Mouse (Mus musculus): ENCODE results near the gene Rad23b. TPM values are rescaled to one million over a fixed set of nuclear protein-coding genes. Genes with fewer than 3 reads are reported as not detected.

Gene Rad23b
- polyA plus RNA-seq, 1 experiment from 2014 or later: 53.4 TPM

GRCm38 (mm10) chr4:55351037-55351436 is 1.2 kb downstream of the Rad23b start:
- H3K4me2 ChIP-seq (replicated peaks; ENCODE audit: low read depth): peak overlapping the region; percentile 76
- no peak overlapping the region for H3K27ac ChIP-seq (ENCODE audit: low read depth, low read length)
- no peak for ATAC-seq
- H3K9me3 ChIP-seq (ENCODE audit: control insufficient read depth): no peaks in the 10 kb centered on the region
- no peak for TF ChIP-seq CTCF (IDR thresholded peaks at IDR 0.05; ENCODE audit: low read depth)
- H3K36me3 ChIP-seq (ENCODE audit: control insufficient read depth, insufficient read depth): no peaks in the 10 kb centered on the region
- H3K9ac ChIP-seq (ENCODE audit: low read depth, low read length): peak overlapping the region; percentile 92
- H3K27me3 ChIP-seq (replicated peaks; ENCODE audit: control insufficient read depth, insufficient read depth, low read length): no peaks in the 10 kb centered on the region
- WGBS: 9% methylated on average over 12 of the region's 12 CpGs
- peak overlapping the region; percentile 97 for H3K4me3 ChIP-seq (ENCODE audit: low read depth, low read length)
- H3K4me1 ChIP-seq (replicated peaks; ENCODE audit: control insufficient read depth, insufficient read depth, low read length): no peaks in the 10 kb centered on the region; the same call in 1 of the 2 replicates

- Histone ChIP-seq H3K4me1 (replicated peaks; ENCODE audit: control insufficient read depth, insufficient read depth, low read length) (no peaks in the 10 kb centered on the region; the same call in 1 of the 2 replicates), H3K27me3 (replicated peaks; ENCODE audit: control insufficient read depth, insufficient read depth, low read length) (no peaks in the 10 kb centered on the region), H3K4me2 (replicated peaks; ENCODE audit: low read depth) (peak overlapping the region; percentile 76; the same call in 1 of the 2 replicates), H3K36me3 (ENCODE audit: control insufficient read depth, insufficient read depth) (no peaks in the 10 kb centered on the region; the same call in 1 of the 2 replicates), H3K27ac (ENCODE audit: low read depth, low read length) (no peak overlapping the region), H3K9ac (ENCODE audit: low read depth, low read length) (no peak overlapping the region), H3K4me3 (ENCODE audit: low read depth, low read length) (no peak overlapping the region), H3K9me3 (ENCODE audit: control insufficient read depth) (no peaks in the 10 kb centered on the region)
- ATAC-seq: no peak
- TF ChIP-seq CTCF (IDR thresholded peaks at IDR 0.05; ENCODE audit: low read depth): no peak
Observed at GRCm38 (mm10) chr4:55351860-55352259, 2.0 kb downstream of the Rad23b start.

- peaks cover 3% of the 10 kb centered on the region; the same call in 1 of the 2 replicates for H3K36me3 ChIP-seq (ENCODE audit: control insufficient read depth, insufficient read depth)
- H3K4me2 ChIP-seq (replicated peaks; ENCODE audit: low read depth): no peak overlapping the region
- H3K4me1 ChIP-seq (replicated peaks; ENCODE audit: control insufficient read depth, insufficient read depth, low read length): no peaks in the 10 kb centered on the region; the same call in 1 of the 2 replicates
- no peaks in the 10 kb centered on the region for H3K9me3 ChIP-seq (ENCODE audit: control insufficient read depth)
- ATAC-seq: no peak
- H3K4me3 ChIP-seq (ENCODE audit: low read depth, low read length): no peak overlapping the region
- no peak for TF ChIP-seq CTCF (IDR thresholded peaks at IDR 0.05; ENCODE audit: low read depth)
- no peak overlapping the region for H3K27ac ChIP-seq (ENCODE audit: low read depth, low read length)
- WGBS: 91% methylated on average over 1 of the region's 1 CpGs
- no peaks in the 10 kb centered on the region for H3K27me3 ChIP-seq (replicated peaks; ENCODE audit: control insufficient read depth, insufficient read depth, low read length)
- H3K9ac ChIP-seq (ENCODE audit: low read depth, low read length): no peak overlapping the region
Observed at GRCm38 (mm10) chr4:55354038-55354437, 4.2 kb downstream of the Rad23b start.

- Histone ChIP-seq H3K9me3 (ENCODE audit: control insufficient read depth) (no peaks in the 10 kb centered on the region), H3K27me3 (replicated peaks; ENCODE audit: control insufficient read depth, insufficient read depth, low read length) (no peaks in the 10 kb centered on the region), H3K4me2 (replicated peaks; ENCODE audit: low read depth) (no peak overlapping the region), H3K9ac (ENCODE audit: low read depth, low read length) (no peak overlapping the region), H3K27ac (ENCODE audit: low read depth, low read length) (no peak overlapping the region), H3K4me1 (replicated peaks; ENCODE audit: control insufficient read depth, insufficient read depth, low read length) (no peaks in the 10 kb centered on the region; the same call in 1 of the 2 replicates), H3K36me3 (ENCODE audit: control insufficient read depth, insufficient read depth) (peaks cover 3% of the 10 kb centered on the region; the same call in 1 of the 2 replicates), H3K4me3 (ENCODE audit: low read depth, low read length) (no peak overlapping the region)
- 77% methylated on average over 1 of the region's 1 CpGs for WGBS
- ATAC-seq: no peak
- no peak for TF ChIP-seq CTCF (IDR thresholded peaks at IDR 0.05; ENCODE audit: low read depth)
Observed at GRCm38 (mm10) chr4:55355845-55356244, 6.0 kb downstream of the Rad23b start.

GRCm38 (mm10) chr4:55356726-55357125 is 6.9 kb downstream of the Rad23b start:
- H3K36me3 ChIP-seq (ENCODE audit: control insufficient read depth, insufficient read depth): peaks cover 3% of the 10 kb centered on the region; the same call in 1 of the 2 replicates
- WGBS: 76% methylated on average over 3 of the region's 3 CpGs
- H3K9ac ChIP-seq (ENCODE audit: low read depth, low read length): no peak overlapping the region
- H3K27ac ChIP-seq (ENCODE audit: low read depth, low read length): no peak overlapping the region
- no peak overlapping the region for H3K4me2 ChIP-seq (replicated peaks; ENCODE audit: low read depth)
- ATAC-seq: no peak
- H3K4me3 ChIP-seq (ENCODE audit: low read depth, low read length): no peak overlapping the region
- H3K4me1 ChIP-seq (replicated peaks; ENCODE audit: control insufficient read depth, insufficient read depth, low read length): no peaks in the 10 kb centered on the region; the same call in 1 of the 2 replicates
- TF ChIP-seq CTCF (IDR thresholded peaks at IDR 0.05; ENCODE audit: low read depth): no peak
- no peaks in the 10 kb centered on the region for H3K9me3 ChIP-seq (ENCODE audit: control insufficient read depth)
- H3K27me3 ChIP-seq (replicated peaks; ENCODE audit: control insufficient read depth, insufficient read depth, low read length): no peaks in the 10 kb centered on the region

- Histone ChIP-seq H3K9ac (ENCODE audit: low read depth, low read length) (no peak overlapping the region), H3K9me3 (ENCODE audit: control insufficient read depth) (no peaks in the 10 kb centered on the region), H3K4me2 (replicated peaks; ENCODE audit: low read depth) (no peak overlapping the region), H3K27me3 (replicated peaks; ENCODE audit: control insufficient read depth, insufficient read depth, low read length) (no peaks in the 10 kb centered on the region), H3K4me3 (ENCODE audit: low read depth, low read length) (no peak overlapping the region), H3K36me3 (ENCODE audit: control insufficient read depth, insufficient read depth) (peaks cover 4% of the 10 kb centered on the region; the same call in 1 of the 2 replicates), H3K4me1 (replicated peaks; ENCODE audit: control insufficient read depth, insufficient read depth, low read length) (no peaks in the 10 kb centered on the region), H3K27ac (ENCODE audit: low read depth, low read length) (no peak overlapping the region)
- TF ChIP-seq CTCF (IDR thresholded peaks at IDR 0.05; ENCODE audit: low read depth): no peak
- 87% methylated on average over 4 of the region's 4 CpGs for WGBS
- ATAC-seq: no peak
Observed at GRCm38 (mm10) chr4:55363866-55364265, 14.0 kb downstream of the Rad23b start.

- Histone ChIP-seq H3K4me3 (ENCODE audit: low read depth, low read length) (no peak overlapping the region), H3K27ac (ENCODE audit: low read depth, low read length) (no peak overlapping the region), H3K9me3 (ENCODE audit: control insufficient read depth) (no peaks in the 10 kb centered on the region), H3K36me3 (ENCODE audit: control insufficient read depth, insufficient read depth) (peaks cover 4% of the 10 kb centered on the region; the same call in 1 of the 2 replicates), H3K27me3 (replicated peaks; ENCODE audit: control insufficient read depth, insufficient read depth, low read length) (no peaks in the 10 kb centered on the region), H3K9ac (ENCODE audit: low read depth, low read length) (no peak overlapping the region), H3K4me2 (replicated peaks; ENCODE audit: low read depth) (no peak overlapping the region), H3K4me1 (replicated peaks; ENCODE audit: control insufficient read depth, insufficient read depth, low read length) (no peaks in the 10 kb centered on the region)
- ATAC-seq: no peak
- WGBS: 98% methylated on average over 4 of the region's 4 CpGs
- TF ChIP-seq CTCF (IDR thresholded peaks at IDR 0.05; ENCODE audit: low read depth): peak; percentile 64
Observed at GRCm38 (mm10) chr4:55364374-55364773, 14.5 kb downstream of the Rad23b start.

Data from intestine, postnatal 0 days (tissue).